Mouse (Mus musculus) neutrophil, adult 83 days (primary cell): ENCODE results near the gene Cyp2c70. TPM values are rescaled to one million over a fixed set of nuclear protein-coding genes. Genes with fewer than 3 reads are reported as not detected.

ENCODE experiments used
- total RNA-seq, 2 experiments: library from RNA; stranded (reverse); gene quantifications; one replicate each; pipeline ENCODE4 v1.2.4; 2023

Cyp2c70 gene
- total RNA-seq: not detected

DNA sequence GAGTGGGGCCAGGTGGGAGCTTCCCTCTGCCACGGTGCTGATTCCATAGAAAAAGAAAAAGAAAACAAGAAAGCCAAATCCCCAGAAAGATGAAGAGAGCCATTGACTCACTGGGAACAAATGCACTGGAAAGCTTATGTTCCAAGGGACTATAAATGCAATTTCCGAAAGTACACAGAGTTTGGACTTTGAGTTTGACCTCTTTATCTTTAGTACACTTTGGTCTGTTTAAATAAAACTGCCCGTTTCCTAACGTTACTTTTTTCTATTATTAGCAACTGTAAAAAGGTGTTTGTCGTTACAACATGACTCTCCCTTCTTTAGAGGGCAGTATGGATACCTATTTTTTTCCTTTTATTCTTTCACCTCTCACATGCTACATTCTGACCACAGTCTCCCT is at the start of gene Cyp2c70:
Gene Cyp2c70 (minus strand): TSS at position 174 of the 400 bp plus-strand sequence.

Other genes starting within 250 kb of the Cyp2c70 start
- not detected for gene Cyp2c37, start 194.9 kb downstream of the Cyp2c70 start, total RNA-seq
- gene Cyp2c54, start 113.5 kb downstream of the Cyp2c70 start, total RNA-seq: not detected
- not detected for gene Cyp2c50, start 97.6 kb downstream of the Cyp2c70 start, total RNA-seq
- 10 to 100 TPM; 43.0 to 48.1 TPM for gene Pdlim1, start 84.5 kb upstream of the Cyp2c70 start, total RNA-seq